Mouse (Mus musculus) stomach, postnatal 0 days (tissue): Measurements from ENCODE around the gene Parvb. TPM values are rescaled to one million over a fixed set of nuclear protein-coding genes. Genes with fewer than 3 reads are reported as not detected.

Experiments
- ATAC-seq: fragments of 200-750 bp; cut with Nextera tagmentation; 2 replicates; pipeline ENCODE4 v1.8.0; 2017; ENCODE audit not compliant: low FRiP score, low TSS enrichment
- DNase-seq: peaks from one replicate; pipeline ENCODE4 v3.0.0-alpha.2; 2016; ENCODE audit warnings: low spot score
- H3K27ac ChIP-seq: fragments of 300-500 bp; sonication (generic); replicated peaks from 2 replicates; pipeline ENCODE4 v1.5.1; 2014; ENCODE audit warnings: mild to moderate bottlenecking, control low read depth
- H3K27me3 ChIP-seq: fragments of 300-500 bp; sonication (generic); 2 replicates; pipeline ENCODE4 v1.6.1; 2014; ENCODE audit warnings: low read length; ENCODE audit not compliant: control insufficient read depth, insufficient read depth
- H3K36me3 ChIP-seq: fragments of 300-500 bp; sonication (generic); 2 replicates; pipeline ENCODE4 v1.6.1; 2014; ENCODE audit warnings: low read length, mixed read lengths; ENCODE audit not compliant: control insufficient read depth, insufficient read depth
- H3K4me1 ChIP-seq: fragments of 300-500 bp; sonication (generic); replicated peaks from 2 replicates; pipeline ENCODE4 v1.6.1; 2014; ENCODE audit warnings: antibody characterized with exemption; ENCODE audit not compliant: control insufficient read depth, insufficient read depth
- H3K4me2 ChIP-seq: fragments of 300-500 bp; sonication (generic); replicated peaks from 2 replicates; pipeline ENCODE4 v1.6.1; 2014; ENCODE audit warnings: low read depth, mild to moderate bottlenecking, control low read depth, moderate library complexity
- H3K4me3 ChIP-seq: fragments of 300-500 bp; sonication (generic); 2 replicates; pipeline ENCODE4 v1.5.1; 2014; ENCODE audit warnings: low read depth, low read length, control low read depth
- H3K9ac ChIP-seq: fragments of 300-500 bp; sonication (generic); 2 replicates; pipeline ENCODE4 v1.6.1; 2014; ENCODE audit warnings: mild to moderate bottlenecking, low read length, control low read depth, mixed read lengths
- H3K9me3 ChIP-seq: fragments of 300-500 bp; sonication (generic); 2 replicates; pipeline ENCODE4 v1.6.1; 2016; ENCODE audit warnings: low read length; ENCODE audit not compliant: control insufficient read depth
- CTCF ChIP-seq: IDR thresholded peaks from 2 replicates; pipeline ENCODE4 v1.5.1; 2016; ENCODE audit warnings: antibody characterized with exemption, low read depth, mild to moderate bottlenecking, moderate library complexity
- EP300 ChIP-seq: optimal IDR thresholded peaks from 2 replicates; pipeline ENCODE3; 2016; ENCODE audit warnings: antibody characterized with exemption
- WGBS: fragments of 180-500 bp; shearing (Covaris S2); extraction: QIAGEN DNeasy Blood & Tissue Kit; methylation state at CpG from one replicate; pipeline ENCODE4 v1.1.7; 2014; 5-methylcytosine and 5-hydroxymethylcytosine counted together
- polyA plus RNA-seq: library from polyadenylated mRNA; unstranded; fragments of >200 nt; fragmentation: Nextera tagmentation; extraction: Ambion mirVana; gene quantifications from 2 replicates; pipeline ENCODE4 v1.2.1, GENCODE M21; 2015

The Parvb gene
- polyA plus RNA-seq, result 1.1 and 1.4 TPM in 2 replicates

GRCm38 (mm10) chr15:84231721-84232561 lies at the start of gene Parvb:
Gene Parvb, plus strand, starts transcription at chr15:84232043.
- DNase-seq, result peak; percentile 31
- no peaks in the 10 kb centered on the region for H3K4me1 ChIP-seq
- H3K36me3 ChIP-seq, result no peaks in the 10 kb centered on the region
- peak within 1 kb of the TSS; percentile 59 for H3K9ac ChIP-seq
- H3K4me2 ChIP-seq, result peak within 1 kb of the TSS; percentile 83
- peak within 1 kb of the TSS; percentile 51 for H3K4me3 ChIP-seq
- no peaks in the 10 kb centered on the region for H3K9me3 ChIP-seq
- WGBS, result 3% methylated on average over 40 of the region's 53 CpGs
- H3K27ac ChIP-seq, result peak within 1 kb of the TSS; percentile 45; the same call in 1 of the 2 replicates
- ATAC-seq, result peak; percentile 41; the same call in 1 of the 2 replicates
- H3K27me3 ChIP-seq, result no peaks in the 10 kb centered on the region
- TF ChIP-seq EP300, result no peak
- TF ChIP-seq CTCF, result peak; percentile 2; the same call in 1 of the 2 replicates

DNA sequence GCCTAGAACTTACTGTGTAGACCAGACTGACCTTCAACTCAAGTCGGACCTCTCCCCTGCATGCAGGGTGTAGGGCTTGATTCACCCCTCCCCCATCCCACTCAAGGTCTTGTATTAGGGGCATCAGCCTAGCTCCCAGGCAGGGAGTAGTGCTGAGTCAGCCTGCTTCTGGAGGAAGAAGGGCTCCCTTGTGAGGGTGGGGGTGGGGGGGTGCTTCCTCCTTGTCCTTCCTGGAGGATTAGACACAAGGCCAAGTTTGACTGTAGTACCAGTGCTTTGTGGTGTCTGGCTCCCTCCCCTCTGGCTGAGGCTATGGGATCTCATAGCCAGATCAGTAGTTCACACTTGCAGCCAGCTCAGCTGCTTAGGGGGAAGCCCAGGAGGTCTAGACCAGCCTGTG lies 47.9 kb upstream of the Parvb start:
- H3K4me2 ChIP-seq, result no peak overlapping the region
- TF ChIP-seq CTCF, result no peak
- no peaks in the 10 kb centered on the region for H3K9me3 ChIP-seq
- 35% methylated on average over 1 of the region's 1 CpGs for WGBS
- H3K4me3 ChIP-seq, result no peak overlapping the region
- H3K27me3 ChIP-seq, result no peaks in the 10 kb centered on the region
- no peak overlapping the region for H3K27ac ChIP-seq
- H3K9ac ChIP-seq, result no peak overlapping the region
- ATAC-seq (no peak; the same call in 1 of the 2 replicates), DNase-seq (no peak)
- no peaks in the 10 kb centered on the region for H3K4me1 ChIP-seq
- H3K36me3 ChIP-seq, result no peaks in the 10 kb centered on the region

- ATAC-seq (no peak), DNase-seq (no peak)
- WGBS, result 40% methylated on average over 4 of the region's 4 CpGs
- no peaks in the 10 kb centered on the region for H3K36me3 ChIP-seq
- no peak overlapping the region for H3K9ac ChIP-seq
- TF ChIP-seq EP300, result no peak
- no peak for TF ChIP-seq CTCF
- no peaks in the 10 kb centered on the region for H3K4me1 ChIP-seq
- H3K4me3 ChIP-seq, result no peak overlapping the region
- no peaks in the 10 kb centered on the region for H3K27me3 ChIP-seq
- no peak overlapping the region for H3K27ac ChIP-seq
- no peaks in the 10 kb centered on the region for H3K9me3 ChIP-seq
- no peak overlapping the region for H3K4me2 ChIP-seq
Observed at GRCm38 (mm10) chr15:84186196-84186595, 45.6 kb upstream of the Parvb start.

- Histone ChIP-seq H3K27ac (no peak overlapping the region), H3K4me2 (no peak overlapping the region), H3K9me3 (no peaks in the 10 kb centered on the region), H3K4me1 (no peaks in the 10 kb centered on the region), H3K27me3 (no peaks in the 10 kb centered on the region), H3K36me3 (no peaks in the 10 kb centered on the region), H3K9ac (no peak overlapping the region), H3K4me3 (no peak overlapping the region)
- DNase-seq, result no peak
- 64% methylated on average over 2 of the region's 2 CpGs for WGBS
- no peak for TF ChIP-seq CTCF
- no peak for TF ChIP-seq EP300
- ATAC-seq, result no peak
Observed at GRCm38 (mm10) chr15:84188887-84189530, 42.8 kb upstream of the Parvb start.

GRCm38 (mm10) chr15:84189881-84190280 lies 42.0 kb upstream of the Parvb start:
- H3K27me3 ChIP-seq, result no peaks in the 10 kb centered on the region
- H3K4me3 ChIP-seq, result no peak overlapping the region
- no peak overlapping the region for H3K27ac ChIP-seq
- ATAC-seq (peak; percentile 27; the same call in 1 of the 2 replicates), DNase-seq (peak; percentile 26)
- TF ChIP-seq CTCF (no peak), EP300 (no peak)
- H3K36me3 ChIP-seq, result no peaks in the 10 kb centered on the region
- H3K9me3 ChIP-seq, result no peaks in the 10 kb centered on the region
- H3K9ac ChIP-seq, result no peak overlapping the region
- no peaks in the 10 kb centered on the region for H3K4me1 ChIP-seq
- H3K4me2 ChIP-seq, result no peak overlapping the region
- 36% methylated on average over 3 of the region's 3 CpGs for WGBS

DNA sequence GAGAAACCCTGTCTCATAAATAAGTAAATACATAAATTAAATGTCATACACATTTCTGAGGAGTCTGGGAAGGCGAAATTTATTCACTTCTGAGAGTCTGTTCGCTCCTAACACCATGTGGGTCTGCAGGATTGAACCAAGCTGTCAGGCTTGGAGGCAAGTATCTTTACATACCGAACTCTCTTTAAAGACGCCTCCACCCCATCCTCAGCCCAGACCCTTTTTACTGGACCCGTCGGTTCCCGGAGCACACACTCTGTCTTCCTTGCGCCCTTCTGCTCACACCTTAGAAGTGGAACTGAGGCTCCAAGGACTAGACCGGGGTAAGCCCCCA lies 40.2 kb upstream of the Parvb start:
- peak overlapping the region; percentile 81 for H3K4me3 ChIP-seq
- no peaks in the 10 kb centered on the region for H3K9me3 ChIP-seq
- no peaks in the 10 kb centered on the region for H3K4me1 ChIP-seq
- DNase-seq (no peak), ATAC-seq (no peak)
- peak overlapping the region; percentile 94 for H3K27ac ChIP-seq
- no peak for TF ChIP-seq EP300
- TF ChIP-seq CTCF, result no peak
- no peaks in the 10 kb centered on the region for H3K27me3 ChIP-seq
- peak overlapping the region; percentile 80 for H3K9ac ChIP-seq
- peak overlapping the region; percentile 77 for H3K4me2 ChIP-seq
- 0 out of 2 replicates have a peak, but pooled peaks cover 5% of the 10 kb centered on the region for H3K36me3 ChIP-seq
- WGBS, result 4% methylated on average over 9 of the region's 9 CpGs
